Comparison of ENCODE assay signal across 29 mouse cellular contexts in the genomic region with DNA sequence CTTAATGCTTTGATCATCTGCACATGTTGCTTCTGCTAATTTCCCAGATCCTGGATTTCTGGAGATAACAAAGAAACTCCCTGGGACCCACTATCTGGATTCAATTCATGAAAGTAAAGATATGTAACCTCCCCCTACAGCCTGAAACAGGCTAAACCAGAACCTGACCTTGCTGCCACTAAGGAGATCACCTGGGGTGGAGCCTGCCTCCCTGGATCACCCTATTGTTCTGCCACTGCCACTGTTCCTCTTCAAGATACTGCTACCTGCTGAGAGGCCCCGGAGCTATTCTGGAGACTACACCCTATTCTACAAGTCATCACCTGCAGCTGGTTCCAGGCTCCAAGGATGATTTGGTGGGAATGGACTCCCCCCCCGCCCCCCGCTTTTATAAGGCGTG. TPM values are rescaled to one million over a fixed set of nuclear protein-coding genes. Genes with fewer than 3 reads are reported as not detected.
"Had no signal": no experiment of that assay in that cellular context is flagged by ENCODE, and none has a peak within 500 bp of the region (broad histone marks: within the 10 kb centered on the region; RNA-seq: fewer than 3 reads in every experiment).

No protein-coding gene starts in this region.

RNA-seq across cellular contexts. Expression of a gene that starts 50.9 kb away (rescaled TPM):
- total RNA-seq: common myeloid progenitor, adult 5-6 weeks; forebrain, postnatal 0 days; gastrocnemius, adult 18-20 months; gastrocnemius, adult 2 months; gastrocnemius, postnatal 10 days; gastrocnemius, postnatal 14 days; gastrocnemius, postnatal 25 days; gastrocnemius, postnatal 36 days; gastrocnemius, postnatal 4 days; granulocyte monocyte progenitor cell, adult 5-6 weeks; heart, adult 18-20 months; heart, adult 2 months; heart, adult 8-10 months had no signal
- polyA plus RNA-seq: embryonic facial prominence, embryonic 10.5 days; embryonic facial prominence, embryonic 11.5 days; embryonic facial prominence, embryonic 12.5 days; embryonic facial prominence, embryonic 13.5 days; embryonic facial prominence, embryonic 14.5 days; erythroblast, embryonic 14.5 days; forebrain, embryonic 10.5 days; forebrain, embryonic 11.5 days; forebrain, embryonic 12.5 days; forebrain, embryonic 13.5 days; forebrain, embryonic 14.5 days; forebrain, embryonic 15.5 days; forebrain, postnatal 0 days; frontal cortex, adult 2 months; gonadal fat pad, adult 2 months; heart, adult 2 months; heart, embryonic 10.5 days; heart, embryonic 11.5 days had no signal
